Mouse (Mus musculus) heart, embryonic 16.5 days (tissue): ENCODE results near the gene Spink2. TPM values are rescaled to one million over a fixed set of nuclear protein-coding genes. Genes with fewer than 3 reads are reported as not detected.
A peak's percentile ranks its signal among the peaks of the same experiment; 100 is the strongest.

Experiments used
- ATAC-seq: fragments of 200-750 bp; cut with Nextera tagmentation; replicated peaks from 2 replicates; pipeline ENCODE4 v1.8.0; 2017; ENCODE audit warnings: moderate number of reproducible peaks; ENCODE audit not compliant: insufficient read depth, low FRiP score; ENCODE audit errors: extremely low read depth
- H3K27ac ChIP-seq: fragments of 300-500 bp; sonication (generic); 2 replicates; pipeline ENCODE4 v1.5.1; 2014; ENCODE audit warnings: mild to moderate bottlenecking, low read length, control low read depth, moderate library complexity
- H3K27me3 ChIP-seq: fragments of 300-500 bp; sonication (generic); 2 replicates; pipeline ENCODE4 v1.6.1; 2014; ENCODE audit warnings: low read length, mixed read lengths; ENCODE audit not compliant: control insufficient read depth, insufficient read depth
- H3K36me3 ChIP-seq: fragments of 300-500 bp; sonication (generic); 2 replicates; pipeline ENCODE4 v1.6.1; 2014; ENCODE audit not compliant: control insufficient read depth, insufficient read depth
- H3K4me1 ChIP-seq: fragments of 300-500 bp; sonication (generic); 2 replicates; pipeline ENCODE4 v1.6.1; 2014; ENCODE audit warnings: low read length, mixed read lengths; ENCODE audit not compliant: control insufficient read depth, insufficient read depth
- H3K4me2 ChIP-seq: fragments of 300-500 bp; sonication (generic); 2 replicates; pipeline ENCODE4 v1.6.1; 2014; ENCODE audit warnings: low read depth, mild to moderate bottlenecking, control low read depth, low read length
- H3K4me3 ChIP-seq: fragments of 300-500 bp; sonication (generic); 2 replicates; pipeline ENCODE4 v1.5.1; 2014; ENCODE audit warnings: mild to moderate bottlenecking, control low read depth, low read length
- H3K9ac ChIP-seq: fragments of 300-500 bp; sonication (generic); 2 replicates; pipeline ENCODE4 v1.6.1; 2014; ENCODE audit warnings: low read length, control low read depth
- H3K9me3 ChIP-seq: fragments of 300-500 bp; sonication (generic); replicated peaks from 2 replicates; pipeline ENCODE4 v1.6.1; 2016; ENCODE audit warnings: low read length; ENCODE audit not compliant: control insufficient read depth
- WGBS: fragments of 180-500 bp; shearing (Covaris S2); extraction: QIAGEN DNeasy Blood & Tissue Kit; methylation state at CpG from one replicate; pipeline ENCODE4 v1.1.7; 2014; 5-methylcytosine and 5-hydroxymethylcytosine counted together
- polyA plus RNA-seq: library from polyadenylated mRNA; unstranded; fragments of >200 nt; fragmentation: Nextera tagmentation; extraction: Ambion mirVana; gene quantifications from 2 replicates; pipeline ENCODE4 v1.2.1, GENCODE M21; 2015

Spink2 gene
- 2.4 and 2.6 TPM in 2 replicates for polyA plus RNA-seq

GRCm38 (mm10) chr5:77211236-77211635 lies at the start of gene Spink2:
Spink2 (minus strand) TSS chr5:77211471.
- ATAC-seq, result peak; percentile 59; the same call in 1 of the 2 replicates
- 2% methylated on average over 18 of the region's 18 CpGs for WGBS
- H3K36me3 ChIP-seq, result no peaks in the 10 kb centered on the region
- H3K27ac ChIP-seq, result no peak within 1 kb of the TSS
- peak within 1 kb of the TSS; percentile 74 for H3K4me2 ChIP-seq
- peak within 1 kb of the TSS; percentile 46 for H3K4me3 ChIP-seq
- no peaks in the 10 kb centered on the region for H3K9me3 ChIP-seq
- H3K9ac ChIP-seq, result no peak within 1 kb of the TSS
- peaks cover 5% of the 10 kb centered on the region; the same call in 1 of the 2 replicates for H3K4me1 ChIP-seq
- H3K27me3 ChIP-seq, result no peaks in the 10 kb centered on the region

DNA sequence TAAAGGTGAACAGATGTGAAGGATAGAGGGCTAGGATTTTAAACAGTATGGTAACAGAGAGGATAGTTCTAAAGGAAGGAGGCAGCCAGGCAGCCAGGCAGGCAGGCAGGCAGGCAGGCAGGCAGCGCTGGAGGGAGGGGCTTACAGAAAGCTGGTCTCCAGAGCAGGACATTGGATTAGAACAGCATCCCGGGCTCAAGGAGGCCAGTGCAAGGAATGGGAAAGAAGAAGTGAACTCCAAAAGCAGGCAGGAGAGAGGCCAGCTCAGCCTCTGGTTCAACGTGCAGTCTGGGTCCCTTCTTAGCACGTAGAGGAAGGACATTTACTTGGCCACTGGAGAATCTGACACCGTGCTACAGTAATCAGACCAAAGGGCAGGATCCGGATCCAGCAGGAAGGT lies 48.9 kb upstream of the Spink2 start:
- no peak for ATAC-seq
- Histone ChIP-seq H3K27me3 (no peaks in the 10 kb centered on the region), H3K36me3 (no peaks in the 10 kb centered on the region), H3K9me3 (no peaks in the 10 kb centered on the region), H3K4me2 (no peak overlapping the region), H3K4me3 (no peak overlapping the region), H3K4me1 (no peaks in the 10 kb centered on the region), H3K9ac (no peak overlapping the region), H3K27ac (no peak overlapping the region)
- WGBS, result 50% methylated on average over 6 of the region's 6 CpGs

GRCm38 (mm10) chr5:77259315-77259714 lies 48.0 kb upstream of the Spink2 start:
- no peak for ATAC-seq
- no peak overlapping the region for H3K9ac ChIP-seq
- no peak overlapping the region for H3K27ac ChIP-seq
- no peaks in the 10 kb centered on the region for H3K9me3 ChIP-seq
- H3K4me2 ChIP-seq, result no peak overlapping the region
- no peaks in the 10 kb centered on the region for H3K4me1 ChIP-seq
- H3K36me3 ChIP-seq, result no peaks in the 10 kb centered on the region
- H3K4me3 ChIP-seq, result no peak overlapping the region
- H3K27me3 ChIP-seq, result no peaks in the 10 kb centered on the region

DNA sequence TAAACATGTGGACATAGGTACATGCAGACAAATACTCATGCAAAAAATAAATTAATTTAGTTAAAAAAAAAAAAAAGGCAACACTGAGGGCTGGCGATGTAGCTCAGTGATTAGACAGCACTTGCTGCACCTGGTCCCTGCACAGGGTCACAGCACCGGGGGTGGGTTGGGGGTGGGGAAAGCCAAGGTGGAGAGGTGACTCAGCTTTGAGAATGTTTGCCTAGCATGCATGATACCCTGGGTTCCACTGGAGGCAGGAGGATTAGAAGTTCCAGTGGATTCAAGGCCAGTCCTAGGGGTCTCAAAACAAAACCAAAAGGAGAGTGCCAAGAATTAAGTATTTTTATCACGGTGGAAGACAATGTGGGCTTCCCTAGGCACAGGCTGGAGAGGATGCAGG lies 46.3 kb upstream of the Spink2 start:
- H3K27ac ChIP-seq, result no peak overlapping the region
- H3K27me3 ChIP-seq, result no peaks in the 10 kb centered on the region
- no peak for ATAC-seq
- no peak overlapping the region for H3K4me2 ChIP-seq
- 66% methylated on average over 3 of the region's 3 CpGs for WGBS
- no peak overlapping the region for H3K4me3 ChIP-seq
- H3K4me1 ChIP-seq, result no peaks in the 10 kb centered on the region
- no peak overlapping the region for H3K9ac ChIP-seq
- H3K36me3 ChIP-seq, result no peaks in the 10 kb centered on the region
- H3K9me3 ChIP-seq, result no peaks in the 10 kb centered on the region

DNA sequence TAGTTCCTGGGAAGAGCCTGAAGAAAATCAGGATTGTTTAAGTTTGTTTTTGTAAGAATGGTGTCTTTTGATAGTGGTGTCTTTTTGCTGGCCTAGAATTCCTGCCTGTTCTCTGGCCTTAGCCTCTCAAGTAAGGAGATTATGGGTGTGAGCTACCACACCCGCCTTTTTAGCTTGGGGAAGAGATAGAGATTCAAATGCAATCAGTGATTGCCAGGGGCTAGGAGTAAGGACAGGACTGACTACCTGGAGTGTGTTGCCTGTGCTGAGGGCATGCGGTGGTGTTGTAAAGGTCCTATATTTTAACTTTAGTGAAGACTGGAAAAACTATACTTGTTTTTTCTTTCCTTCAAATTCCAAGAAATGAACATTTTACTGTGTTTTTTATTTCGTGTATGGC lies 43.1 kb upstream of the Spink2 start:
- no peak overlapping the region for H3K9ac ChIP-seq
- ATAC-seq, result no peak
- H3K9me3 ChIP-seq, result no peaks in the 10 kb centered on the region
- H3K4me3 ChIP-seq, result no peak overlapping the region
- H3K4me1 ChIP-seq, result no peaks in the 10 kb centered on the region
- no peak overlapping the region for H3K27ac ChIP-seq
- no peak overlapping the region for H3K4me2 ChIP-seq
- 64% methylated on average over 3 of the region's 3 CpGs for WGBS
- H3K27me3 ChIP-seq, result no peaks in the 10 kb centered on the region
- no peaks in the 10 kb centered on the region for H3K36me3 ChIP-seq

- Histone ChIP-seq H3K27me3 (no peaks in the 10 kb centered on the region), H3K4me2 (no peak overlapping the region), H3K9me3 (no peaks in the 10 kb centered on the region), H3K9ac (no peak overlapping the region), H3K4me3 (no peak overlapping the region), H3K4me1 (no peaks in the 10 kb centered on the region), H3K36me3 (no peaks in the 10 kb centered on the region), H3K27ac (no peak overlapping the region)
- ATAC-seq, result no peak
- 76% methylated on average over 1 of the region's 1 CpGs for WGBS
Observed at GRCm38 (mm10) chr5:77253154-77253553, 41.9 kb upstream of the Spink2 start.

DNA sequence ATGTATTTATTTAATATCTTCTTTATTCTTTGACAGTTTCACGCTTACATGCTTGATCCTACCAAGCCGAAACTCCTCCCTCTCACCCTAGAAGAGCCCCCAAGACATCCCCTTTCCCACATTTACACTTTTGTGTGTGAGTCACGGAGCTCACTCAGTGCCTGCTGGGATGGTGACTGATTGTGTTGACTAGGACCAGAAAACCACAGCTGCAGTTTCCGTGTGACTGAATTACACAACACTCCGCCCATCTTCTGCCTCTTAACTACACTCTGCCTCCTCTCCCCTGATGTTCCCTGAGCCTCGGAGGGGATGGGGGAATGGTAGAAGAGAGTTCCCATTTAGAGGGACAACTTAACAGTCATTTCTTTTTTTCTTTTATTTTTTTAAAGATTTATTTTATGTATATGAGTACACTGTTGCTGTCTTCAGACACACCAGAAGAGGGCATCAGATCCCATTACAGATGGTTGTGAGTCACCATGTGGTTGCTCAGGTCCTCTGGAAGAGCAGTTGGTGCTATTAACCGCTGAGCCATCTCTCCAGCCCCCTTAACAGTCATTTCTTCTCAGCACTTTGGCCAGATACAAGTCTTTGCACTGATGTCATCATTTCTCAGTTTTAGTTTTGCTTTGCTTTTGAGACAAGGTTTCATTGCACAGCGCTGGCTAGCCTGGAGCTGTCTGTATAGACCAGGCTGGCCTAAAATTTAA lies 41.0 kb upstream of the Spink2 start:
- Histone ChIP-seq H3K9me3 (no peaks in the 10 kb centered on the region), H3K4me1 (no peaks in the 10 kb centered on the region), H3K27ac (no peak overlapping the region), H3K9ac (no peak overlapping the region), H3K27me3 (no peaks in the 10 kb centered on the region), H3K36me3 (no peaks in the 10 kb centered on the region), H3K4me3 (no peak overlapping the region), H3K4me2 (no peak overlapping the region)
- ATAC-seq, result no peak
- 63% methylated on average over 8 of the region's 8 CpGs for WGBS

DNA sequence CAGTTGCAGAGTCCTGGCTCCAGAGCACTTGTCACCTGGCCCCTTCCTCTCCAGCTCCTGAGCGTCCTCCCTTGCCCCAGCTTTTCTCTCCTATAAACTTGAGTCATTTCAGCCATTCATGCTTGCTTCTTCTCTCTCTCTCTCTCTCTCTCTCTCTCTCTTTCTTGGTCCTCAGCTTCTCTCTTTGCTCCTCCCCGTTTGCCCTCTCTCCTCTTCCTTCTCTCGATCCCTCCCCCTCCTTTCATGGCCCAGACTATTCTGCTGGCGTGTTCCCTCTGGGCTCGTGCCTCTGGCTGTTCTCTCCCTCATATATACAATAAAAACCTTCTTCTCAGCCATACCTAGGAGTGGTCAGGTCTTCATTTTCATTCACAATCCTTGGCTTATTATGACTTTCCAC lies 40.4 kb upstream of the Spink2 start:
- no peak overlapping the region for H3K4me2 ChIP-seq
- no peak overlapping the region for H3K9ac ChIP-seq
- no peak overlapping the region for H3K27ac ChIP-seq
- no peak overlapping the region for H3K4me3 ChIP-seq
- 46% methylated on average over 5 of the region's 5 CpGs for WGBS
- no peaks in the 10 kb centered on the region for H3K36me3 ChIP-seq
- no peaks in the 10 kb centered on the region for H3K27me3 ChIP-seq
- no peaks in the 10 kb centered on the region for H3K9me3 ChIP-seq
- ATAC-seq, result no peak
- no peaks in the 10 kb centered on the region for H3K4me1 ChIP-seq

DNA sequence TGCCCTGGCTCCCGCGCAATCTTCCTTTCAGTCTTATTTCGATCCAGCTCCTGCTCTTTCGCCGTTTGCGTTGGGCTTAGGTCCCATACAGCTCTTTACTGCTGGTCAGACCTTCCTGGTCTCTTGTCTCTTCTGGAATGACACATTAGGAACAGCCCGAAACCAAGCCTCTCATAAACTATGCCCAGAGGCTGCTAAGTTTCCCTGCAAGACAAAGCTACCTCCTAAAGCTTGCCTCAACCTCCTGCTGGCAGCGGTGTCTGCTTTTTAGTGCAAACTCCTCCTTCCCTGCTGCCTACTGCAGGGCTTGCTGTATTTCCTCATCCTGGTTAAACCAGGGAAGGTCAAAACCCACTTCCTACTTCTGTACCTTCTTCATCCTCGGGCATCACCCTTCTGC lies 38.8 kb upstream of the Spink2 start:
- peaks cover 4% of the 10 kb centered on the region for H3K4me1 ChIP-seq
- ATAC-seq, result no peak
- no peak overlapping the region for H3K4me3 ChIP-seq
- no peak overlapping the region for H3K4me2 ChIP-seq
- H3K27me3 ChIP-seq, result no peaks in the 10 kb centered on the region
- no peaks in the 10 kb centered on the region for H3K9me3 ChIP-seq
- no peak overlapping the region for H3K9ac ChIP-seq
- H3K27ac ChIP-seq, result no peak overlapping the region
- H3K36me3 ChIP-seq, result no peaks in the 10 kb centered on the region
- WGBS, result 71% methylated on average over 9 of the region's 9 CpGs
